Mouse (Mus musculus): ENCODE measurements around the gene Usp33.
"Not testable (repeated sequence)": the region's sequence is repeated elsewhere in the genome, so short reads cannot be mapped to it uniquely, and the experiment has no call there.

Usp33 gene

GRCm38 (mm10) chr3:152345732-152346632 is at the start of gene Usp33:
Gene Usp33, plus strand, starts transcription at chr3:152346478.
- peak; percentile 96 for DNase-seq

GRCm38 (mm10) chr3:152300376-152301337 is 45.6 kb upstream of the Usp33 start:
- DNase-seq = no peak

GRCm38 (mm10) chr3:152302991-152303390 is 43.3 kb upstream of the Usp33 start:
- DNase-seq = no peak

DNA sequence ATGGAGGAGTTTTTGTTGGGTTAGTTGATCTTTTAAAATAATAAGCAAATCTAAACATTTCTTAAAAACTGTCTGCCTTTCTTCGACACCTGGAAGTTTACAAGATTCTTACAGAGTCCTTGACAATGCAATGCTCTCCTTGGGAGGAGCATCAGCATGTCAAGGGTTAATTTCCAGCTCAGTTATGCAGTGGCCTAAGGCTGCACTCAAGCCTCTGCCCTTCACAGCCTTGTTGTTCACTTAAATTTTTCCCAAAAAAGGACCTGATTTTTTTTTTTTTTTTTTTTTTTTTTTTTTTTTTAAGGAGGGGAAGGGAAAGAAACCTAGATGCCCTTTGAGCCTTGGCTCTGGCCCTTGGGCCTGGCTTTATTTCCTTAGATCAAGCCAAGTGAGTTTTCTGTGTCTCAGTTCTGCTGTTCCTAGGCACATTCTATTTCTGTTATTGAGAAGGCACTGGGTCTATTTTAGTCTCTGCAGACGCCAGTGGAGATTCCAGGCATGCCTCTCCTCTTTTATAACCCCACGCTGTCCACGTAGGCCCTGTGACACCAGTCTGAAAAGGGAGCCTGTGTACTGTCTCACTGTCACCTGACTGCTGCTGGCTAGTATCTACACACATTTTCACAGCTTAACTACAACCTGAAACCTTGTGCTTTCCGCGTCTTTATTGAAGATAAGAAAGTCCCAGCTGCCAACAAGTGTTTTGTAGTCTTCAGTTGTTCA is 42.0 kb upstream of the Usp33 start:
- DNase-seq = peak; percentile 25

- DNase-seq = no peak
Observed at GRCm38 (mm10) chr3:152305080-152305479, 41.2 kb upstream of the Usp33 start.

- DNase-seq = no peak
Observed at GRCm38 (mm10) chr3:152305971-152306370, 40.3 kb upstream of the Usp33 start.

DNA sequence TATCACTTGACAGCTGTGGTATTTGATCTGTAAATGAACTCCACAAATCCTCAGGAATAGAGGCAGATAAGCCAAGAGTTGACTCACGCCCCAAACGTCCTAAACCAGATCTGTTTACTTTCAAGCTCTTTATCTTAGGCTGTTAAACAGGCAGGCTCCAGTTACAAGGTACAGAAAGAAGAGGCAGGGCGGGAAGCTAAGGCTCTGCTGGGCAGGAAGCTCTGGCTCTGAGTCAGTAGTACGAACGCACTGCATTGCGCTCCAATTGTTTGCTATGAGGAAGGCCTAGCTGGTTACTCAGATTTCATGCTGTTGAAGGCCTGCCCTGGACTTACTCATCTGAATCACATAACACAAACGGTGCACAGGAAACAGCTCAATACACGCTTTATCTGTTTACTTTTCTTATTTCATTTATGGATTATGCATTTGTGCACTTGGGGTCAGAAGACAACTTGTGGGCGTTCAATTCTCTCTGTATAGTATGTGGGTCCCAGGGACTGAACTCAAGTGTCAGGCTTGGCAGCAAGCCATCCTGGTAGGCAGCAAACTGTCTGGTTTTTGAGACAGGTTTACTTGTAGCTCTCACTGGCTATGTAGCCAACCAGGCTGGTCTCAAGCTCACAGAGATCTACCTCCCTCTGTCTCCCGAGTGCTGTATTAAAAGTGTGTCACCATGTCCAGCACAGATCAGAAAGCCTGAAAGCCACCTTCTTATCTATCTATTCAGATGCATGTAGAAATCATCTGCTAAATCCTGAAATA is 37.6 kb upstream of the Usp33 start:
- DNase-seq = peak; percentile 18

- DNase-seq = no peak
Observed at GRCm38 (mm10) chr3:152309250-152309645, 37.0 kb upstream of the Usp33 start.

DNA sequence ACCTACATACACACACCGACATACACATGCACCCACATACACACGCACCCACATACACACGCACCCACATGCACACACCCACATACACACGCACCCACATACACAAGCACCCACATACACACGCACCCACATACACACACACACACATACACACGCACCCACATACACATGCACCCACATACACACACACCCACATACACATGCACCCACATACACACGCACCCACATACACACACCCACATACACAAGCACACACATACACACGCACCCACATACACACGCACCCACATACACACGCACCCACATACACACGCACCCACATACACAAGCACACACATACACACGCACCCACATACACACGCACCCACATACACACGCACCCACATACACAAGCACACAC is 31.6 kb upstream of the Usp33 start:
- not testable (repeated sequence) for DNase-seq

DNA sequence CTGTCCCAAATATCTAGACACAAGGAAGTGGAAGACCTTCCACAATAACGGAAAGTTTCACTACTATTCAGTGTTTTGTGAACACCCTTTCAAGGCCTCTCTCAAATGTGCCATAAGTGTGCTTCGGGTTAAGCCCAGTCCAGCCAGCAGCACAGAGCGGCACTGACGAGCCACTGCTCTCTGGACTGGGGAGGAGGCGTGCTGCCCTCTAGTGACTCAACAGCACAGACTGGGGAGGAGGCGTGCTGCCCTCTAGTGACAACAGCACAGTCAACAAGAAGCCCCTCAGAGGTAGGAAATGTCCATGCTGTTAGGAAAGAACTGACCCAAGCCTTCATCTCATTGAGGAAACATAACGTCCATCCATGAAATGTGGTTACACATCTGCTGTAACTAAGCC is 30.7 kb upstream of the Usp33 start:
- DNase-seq = peak; percentile 90

DNA sequence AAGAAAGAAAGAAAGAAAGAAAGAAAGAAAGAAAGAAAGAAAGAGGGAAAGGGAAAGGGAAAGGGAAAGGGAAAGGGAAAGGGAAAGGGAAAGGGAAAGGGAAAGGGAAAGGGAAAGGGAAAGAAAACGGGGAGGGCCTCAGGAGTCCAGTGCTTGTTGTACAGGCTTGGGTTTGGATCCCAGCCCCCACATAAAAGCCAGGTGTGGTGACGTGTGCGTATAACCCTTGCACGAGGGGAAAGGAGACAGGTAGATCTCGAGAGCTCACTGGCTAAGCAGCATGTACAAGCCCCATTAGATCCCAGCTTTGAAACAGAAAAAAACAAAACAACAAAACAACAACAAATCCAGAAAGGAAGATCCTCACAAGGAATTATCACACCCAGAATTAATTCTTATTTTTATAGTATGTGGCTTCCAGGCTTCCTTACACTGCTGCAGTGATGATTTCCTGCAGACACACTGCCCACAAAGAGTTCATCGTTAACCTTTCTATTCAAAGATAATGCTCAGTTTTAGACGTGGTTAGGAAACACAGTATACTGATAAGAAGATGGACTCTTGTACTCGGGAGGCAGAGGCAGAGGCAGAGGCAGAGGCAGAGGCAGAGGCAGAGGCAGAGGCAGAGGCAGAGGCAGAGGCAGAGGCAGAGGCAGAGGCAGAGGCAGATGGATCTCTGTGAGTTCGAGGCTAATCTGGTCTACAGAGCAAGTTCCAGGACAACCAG is 29.7 kb upstream of the Usp33 start:
- DNase-seq = not testable (repeated sequence)

- DNase-seq = no peak
Observed at GRCm38 (mm10) chr3:152320972-152321645, 25.2 kb upstream of the Usp33 start.

- DNase-seq = no peak
Observed at GRCm38 (mm10) chr3:152321765-152322547, 24.3 kb upstream of the Usp33 start.

GRCm38 (mm10) chr3:152332104-152332503 is 14.2 kb upstream of the Usp33 start:
- DNase-seq = no peak

DNA sequence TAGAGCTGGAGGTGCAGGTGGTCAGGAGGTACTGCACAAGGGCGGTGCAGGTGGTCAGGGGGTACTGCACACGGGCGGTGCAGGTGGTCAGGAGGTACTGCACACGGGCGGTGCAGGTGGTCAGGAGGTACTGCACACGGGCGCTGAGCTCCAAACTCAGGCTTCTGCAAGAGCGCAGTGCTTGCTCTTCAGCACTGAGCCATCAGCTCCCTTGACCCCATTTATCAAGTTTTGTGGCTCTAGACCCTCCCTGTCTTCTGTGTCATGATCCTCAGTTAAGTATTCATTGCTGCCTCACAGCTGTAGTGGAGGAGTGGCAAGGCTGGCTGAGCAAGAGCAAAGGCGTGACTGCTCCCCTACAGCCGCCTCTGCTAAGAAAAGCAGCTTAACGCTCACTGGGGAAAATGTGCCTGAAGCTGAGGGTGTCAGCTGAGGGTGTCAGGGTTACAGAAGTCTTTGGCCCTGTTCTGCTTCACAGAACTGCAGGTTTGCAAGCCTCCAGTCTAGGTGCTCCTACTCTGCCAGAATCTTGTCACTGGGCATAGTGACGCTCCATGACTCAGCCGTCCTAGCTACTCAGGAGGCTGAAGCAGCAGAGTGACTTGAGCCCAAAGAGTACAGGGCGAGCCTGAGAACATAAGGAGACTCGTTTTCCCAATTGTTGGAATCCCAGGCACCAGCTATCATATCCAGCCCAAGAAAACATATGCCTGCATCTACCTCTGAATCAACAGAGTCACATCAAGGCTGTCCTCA is 13.6 kb upstream of the Usp33 start:
- DNase-seq = no peak

DNA sequence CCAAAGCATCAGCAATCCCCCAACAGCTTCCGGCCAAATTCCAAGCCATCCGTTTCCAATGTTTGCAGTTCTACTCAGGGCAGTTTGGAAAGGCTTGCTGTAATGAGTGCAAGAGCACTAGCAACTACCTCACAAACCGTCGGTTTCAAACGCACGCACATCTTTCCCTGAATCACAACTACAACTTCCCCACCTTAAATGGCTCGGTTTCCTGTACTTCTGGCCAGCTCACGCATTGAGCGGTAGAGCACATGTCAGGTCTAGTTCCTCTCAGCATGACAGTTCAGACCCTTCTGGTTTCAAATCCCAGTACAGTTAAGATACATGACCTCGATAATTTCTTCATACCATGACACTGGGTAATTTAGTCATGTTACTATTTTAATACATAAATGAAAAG is 12.6 kb upstream of the Usp33 start:
- DNase-seq = no peak

- no peak for DNase-seq
Observed at GRCm38 (mm10) chr3:152336085-152336484, 10.2 kb upstream of the Usp33 start.

DNA sequence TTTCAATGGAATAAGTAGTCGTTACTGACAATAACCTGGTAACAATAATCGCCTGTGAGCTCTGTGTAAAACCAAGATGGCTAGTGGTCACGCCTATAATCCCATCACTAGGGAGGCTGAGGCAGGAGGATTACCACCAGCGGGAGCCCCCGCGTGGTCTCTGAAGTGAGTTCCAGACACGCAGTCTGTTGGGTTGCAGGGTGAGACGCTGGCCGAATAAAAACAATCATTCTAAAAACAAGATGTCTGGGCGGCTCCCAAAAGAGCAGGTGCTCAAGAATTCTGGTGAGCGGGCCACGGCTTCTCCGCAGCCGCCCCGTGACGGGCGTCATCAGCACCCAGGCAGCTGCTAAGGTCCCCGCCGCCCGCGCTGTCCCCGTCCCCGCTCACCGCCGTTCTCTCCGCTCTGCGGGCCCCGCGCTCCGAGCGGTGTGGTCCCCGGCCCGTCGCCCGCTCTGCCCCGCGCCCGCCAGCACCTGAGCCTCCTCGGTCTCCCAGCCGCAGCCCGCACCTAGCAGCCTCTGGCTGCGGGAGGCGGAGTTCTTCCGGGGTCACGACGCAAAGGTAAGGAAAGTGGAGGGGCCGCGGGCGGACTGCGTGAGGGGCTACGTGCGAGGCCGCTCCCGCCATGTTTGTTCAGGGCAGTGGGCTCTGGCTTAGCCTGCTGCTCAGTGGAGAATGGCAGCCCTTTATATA is 6.3 kb upstream of the Usp33 start, which contains the start of gene Miga1:
Gene Miga1 (minus strand): TSS at position 546 of the 696 bp plus-strand sequence.
- peak; percentile 82 for DNase-seq

All from kidney, postnatal 14 days (tissue).